Mouse (Mus musculus): ENCODE data around the gene Olfr603.
"Not testable (repeated sequence)": the region's sequence is repeated elsewhere in the genome, so short reads cannot be mapped to it uniquely, and the experiment has no call there.

Olfr603 gene

GRCm38 (mm10) chr7:103386077-103386476 lies at the start of gene Olfr603:
Gene Olfr603, minus strand, starts transcription at chr7:103386177.
- in situ Hi-C loops (cut with MseI, MboI) = no loop called here

DNA sequence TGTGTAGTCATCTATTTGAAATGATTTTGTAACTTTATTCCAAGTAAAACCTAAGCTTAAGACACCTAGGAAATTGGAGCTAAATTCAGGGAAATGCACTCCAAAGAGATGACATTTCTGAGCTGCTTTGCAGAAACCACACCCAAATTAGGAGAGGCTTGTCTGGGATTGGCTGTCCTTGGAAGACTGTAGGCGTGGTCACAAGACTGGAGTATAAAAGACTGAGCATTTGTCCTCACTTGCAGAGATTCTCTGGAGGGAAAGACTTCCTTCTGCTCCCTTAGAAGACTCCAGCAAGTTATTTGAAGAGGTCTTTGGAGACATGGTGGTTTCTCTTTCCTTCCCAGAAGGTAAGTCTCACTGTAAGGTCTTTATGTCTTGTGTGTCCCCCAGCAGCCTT lies 28.8 kb upstream of the Olfr603 start, which contains the start of gene Usp17lc:
TSS of gene Usp17lc (plus strand) at position 301 of the 400 bp plus-strand sequence.
- in situ Hi-C loops (cut with MseI, MboI) = not testable (repeated sequence)

GRCm38 (mm10) chr7:103406521-103407055 lies 20.6 kb upstream of the Olfr603 start:
- in situ Hi-C loops (cut with MseI, MboI) = not testable (repeated sequence)

- in situ Hi-C loops (cut with MseI, MboI) = no loop called here
These were observed 13.0 kb upstream of the Olfr603 start for GRCm38 (mm10) chr7:103398981-103399380.

- in situ Hi-C loops (cut with MseI, MboI) = no loop called here
These were observed 11.8 kb upstream of the Olfr603 start for GRCm38 (mm10) chr7:103397758-103398157.

DNA sequence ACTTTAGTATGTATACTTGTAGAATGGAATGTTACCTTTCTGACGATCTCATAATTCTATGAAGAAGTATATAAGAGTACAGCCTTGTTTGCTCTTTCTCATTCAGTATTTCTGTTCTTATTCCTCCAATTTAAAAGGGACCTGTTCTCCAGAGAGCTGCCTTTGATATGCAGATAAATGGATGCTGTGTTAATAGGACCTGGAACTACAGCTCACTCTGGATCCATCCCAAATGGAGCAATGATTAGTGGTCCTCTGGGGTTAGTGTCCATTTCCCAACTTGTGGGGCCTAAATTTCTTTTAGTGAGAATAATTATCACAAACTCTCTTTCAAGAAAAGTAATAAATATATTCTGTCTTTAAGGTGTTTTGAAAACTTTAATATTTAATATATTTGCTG lies 23.4 kb downstream of the Olfr603 start, which contains the start of gene Olfr601:
TSS of gene Olfr601 (minus strand) at position 101 of the 400 bp plus-strand sequence.
- in situ Hi-C loops (cut with MseI, MboI) = no loop called here

DNA sequence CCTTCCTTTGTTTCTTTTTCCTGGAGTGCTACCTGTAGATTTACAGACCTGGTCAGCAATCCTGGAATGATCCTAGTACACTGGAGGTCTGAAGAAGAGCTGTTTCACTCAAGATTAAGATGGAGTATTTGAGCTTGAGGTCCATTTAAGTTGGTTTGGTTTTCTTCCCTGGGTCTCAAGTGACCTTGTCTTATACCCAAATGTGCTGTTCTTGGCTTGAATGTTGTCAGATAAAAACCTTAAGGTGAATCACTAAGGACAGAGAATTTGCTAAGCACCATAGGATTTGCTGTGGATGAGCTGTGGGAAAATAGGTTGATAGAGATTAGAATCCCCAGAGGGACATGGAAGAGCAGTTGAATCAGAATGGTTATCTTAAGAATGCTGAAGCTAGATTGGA lies 36.4 kb downstream of the Olfr603 start, which contains the start of gene Olfr600:
TSS of gene Olfr600 (minus strand) at position 101 of the 400 bp plus-strand sequence.
- in situ Hi-C loops (cut with MseI, MboI) = no loop called here

GRCm38 (mm10) chr7:103335617-103336016 lies 50.4 kb downstream of the Olfr603 start, which contains the start of gene Olfr599:
Gene Olfr599, plus strand, starts transcription at chr7:103335917.
- in situ Hi-C loops (cut with MseI, MboI) = no loop called here
